Mouse (Mus musculus): Measurements from ENCODE around the gene Naa38.

- TF ChIP-seq POLR2A (IDR thresholded peaks at IDR 0.05; ENCODE audit: extremely low read depth, insufficient read depth, low read length) = no peak
- no peak for TF ChIP-seq CTCF (IDR thresholded peaks at IDR 0.05; ENCODE audit: extremely low read depth, insufficient read depth, low read length)
Observed at GRCm38 (mm10) chr11:69407724-69408004, 12.4 kb downstream of the Naa38 start.
